Mouse (Mus musculus): Measurements from ENCODE around the gene Cant1. TPM values are rescaled to one million over a fixed set of nuclear protein-coding genes. Genes with fewer than 3 reads are reported as not detected.
"Not testable (repeated sequence)": the region's sequence is repeated elsewhere in the genome, so short reads cannot be mapped to it uniquely, and the experiment has no call there.

Gene Cant1
- total RNA-seq, 2 experiments from 2014 or later: 39.9 TPM

DNA sequence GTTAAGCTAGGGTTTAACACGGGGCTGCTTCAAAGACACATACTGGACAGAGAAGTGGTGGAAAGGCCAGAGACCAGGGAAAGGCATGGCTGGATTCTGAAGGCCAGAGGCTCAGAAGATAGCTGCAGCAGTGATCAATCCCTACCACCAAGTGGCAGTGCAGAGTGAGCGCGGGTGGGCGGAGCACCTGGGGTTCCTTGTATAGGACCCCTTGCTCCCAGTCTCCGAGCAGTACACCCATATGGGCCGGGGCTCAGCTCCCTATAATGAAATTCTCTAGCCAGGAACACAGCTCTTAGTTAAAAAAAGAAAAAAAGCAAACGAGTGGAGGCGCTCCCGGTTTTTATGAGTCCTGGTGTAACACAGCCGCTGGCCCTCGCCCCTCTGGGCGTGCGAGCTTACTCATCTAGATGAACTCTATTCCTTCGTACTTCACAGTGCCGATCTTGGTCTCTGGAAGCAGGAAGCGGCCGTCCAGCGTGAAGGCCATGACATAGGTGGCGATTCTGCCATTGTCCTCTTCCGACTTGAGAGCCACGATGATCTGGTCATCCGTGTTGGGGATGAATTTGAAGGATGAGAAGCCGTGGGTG is 11.5 kb downstream of the Cant1 start:
- peak in 1 of 2 experiments; percentile 26 for DNase-seq

DNA sequence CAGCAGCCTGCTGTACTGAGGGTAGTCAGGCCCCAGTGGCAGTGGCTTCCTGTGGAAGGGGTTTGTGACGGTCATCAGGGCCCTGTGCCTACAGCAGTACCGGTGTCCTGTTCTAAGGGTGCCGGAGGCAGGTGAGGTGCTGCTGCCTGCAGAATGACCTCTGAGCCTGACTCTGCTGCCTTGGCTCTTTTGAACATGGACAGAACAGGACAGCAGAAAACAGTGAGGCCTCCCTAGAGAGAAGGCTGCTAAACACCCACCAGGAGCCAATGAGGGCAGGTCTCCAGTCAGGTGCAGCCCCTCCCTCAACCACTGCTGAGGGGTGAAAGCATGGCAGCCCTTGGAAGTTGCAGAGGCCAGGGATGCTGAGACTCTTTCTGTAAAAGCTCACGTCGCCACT is 12.4 kb downstream of the Cant1 start:
- DNase-seq: no peak

DNA sequence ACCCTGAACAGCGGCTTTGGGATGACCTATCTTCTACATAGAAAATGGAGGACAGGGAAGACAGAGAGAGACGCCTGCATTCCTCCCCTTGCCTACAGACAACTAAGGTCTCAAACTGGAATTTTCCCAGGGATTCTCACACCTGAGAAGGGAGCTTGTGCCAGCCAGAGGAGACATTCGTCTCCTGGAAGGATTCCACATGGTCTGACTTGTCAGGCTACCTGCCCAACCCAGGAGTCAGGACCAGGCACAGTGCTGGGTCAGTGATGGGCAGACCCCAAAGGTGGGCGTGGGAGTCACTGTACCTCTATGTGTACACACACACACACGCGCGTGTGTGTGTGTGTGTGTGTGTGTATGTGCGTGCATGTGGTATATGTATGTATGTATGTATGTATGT is 13.6 kb downstream of the Cant1 start:
- no peak for DNase-seq

DNA sequence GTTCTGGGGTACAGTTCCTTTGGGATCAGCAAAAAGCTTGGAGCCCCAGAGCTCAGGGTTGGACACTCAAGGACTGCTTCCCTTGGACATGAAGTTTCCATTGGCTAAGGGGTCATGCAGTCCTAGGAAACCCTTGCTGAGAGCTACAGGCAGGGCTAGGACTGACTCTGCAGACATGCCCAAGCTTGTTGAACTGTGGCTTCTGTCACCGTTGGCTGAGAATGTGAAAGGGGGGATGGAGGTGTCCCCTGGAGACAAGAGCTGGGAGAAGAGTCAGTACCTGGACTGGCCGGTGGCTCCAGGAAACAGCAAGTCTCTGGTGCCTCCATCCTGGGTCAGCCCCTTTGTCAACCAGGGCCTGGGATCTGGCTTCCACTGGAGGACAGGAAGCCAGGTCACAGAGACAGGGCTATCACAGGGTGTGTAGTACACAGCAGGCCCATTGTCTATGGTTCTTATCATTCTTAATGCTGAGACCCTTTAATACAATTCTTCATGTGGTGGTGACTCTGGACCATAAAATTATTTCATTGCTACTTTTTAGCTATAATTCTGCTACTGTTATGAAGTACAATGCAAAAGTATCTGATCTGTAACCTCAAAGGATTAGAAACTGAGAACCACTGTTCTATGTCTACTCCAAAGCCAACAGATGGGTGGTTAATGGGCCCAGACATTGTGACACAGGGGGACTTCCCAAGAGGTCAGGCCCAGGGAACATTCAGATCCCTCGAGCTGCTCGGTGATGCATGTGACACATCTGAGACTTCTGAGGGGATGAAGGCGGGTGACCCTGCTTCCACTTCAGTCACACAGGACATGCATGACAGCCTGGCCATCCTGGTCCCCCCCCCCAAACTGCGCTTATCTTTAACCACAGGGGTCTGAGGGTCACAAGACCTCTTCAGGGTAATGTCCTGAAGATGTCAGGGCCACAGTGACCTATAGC is 14.7 kb downstream of the Cant1 start:
- DNase-seq: no peak

DNA sequence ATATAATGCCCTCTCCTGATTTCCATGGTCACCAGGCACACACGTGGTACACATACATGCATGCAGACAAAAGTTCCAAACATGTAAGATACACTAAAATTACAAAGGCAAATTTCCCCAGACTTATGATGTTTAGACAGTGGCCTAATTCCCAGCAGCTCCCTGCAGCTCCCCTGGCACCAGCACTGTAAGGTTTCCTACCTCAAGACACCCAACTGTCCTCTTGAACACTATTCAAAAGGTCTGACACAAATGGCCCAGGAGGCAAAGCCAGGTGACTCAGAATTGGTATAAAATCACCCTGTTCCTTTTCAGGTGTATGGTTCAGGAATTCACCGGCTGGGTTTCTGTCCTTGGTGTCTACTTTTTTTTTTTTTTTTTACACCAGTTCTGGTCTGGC is 15.7 kb downstream of the Cant1 start:
- no peak for DNase-seq

DNA sequence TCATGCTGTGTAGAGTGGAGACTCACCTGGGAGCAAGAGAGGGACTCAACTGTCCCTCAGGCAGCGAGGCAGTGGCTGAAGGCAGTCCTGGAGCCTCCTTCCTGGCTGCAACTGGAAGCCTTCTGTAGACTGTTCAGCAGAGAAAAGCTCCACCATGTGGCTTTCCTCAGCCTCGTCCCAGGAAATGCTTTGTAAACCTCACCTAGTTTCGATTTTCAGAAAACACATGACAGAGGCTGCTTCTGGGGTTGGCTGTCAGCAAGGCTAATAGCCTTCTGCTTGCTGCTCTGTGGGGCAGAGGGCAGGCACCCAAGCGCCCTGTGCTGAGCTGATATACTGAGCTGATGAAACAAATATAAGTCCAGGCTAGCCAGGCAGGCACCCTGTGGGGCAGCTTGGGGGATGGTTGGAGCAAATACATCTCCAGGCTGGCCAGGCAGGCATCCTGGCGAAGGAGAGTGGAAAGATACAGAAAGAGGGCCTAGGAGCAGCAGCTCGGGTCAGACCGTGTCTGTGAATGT is 17.1 kb downstream of the Cant1 start, which contains the start of gene Lgals3bp:
Lgals3bp (minus strand) TSS at position 333 of the 521 bp plus-strand sequence.
- peak in 1 of 2 experiments; percentile 29 for DNase-seq

DNA sequence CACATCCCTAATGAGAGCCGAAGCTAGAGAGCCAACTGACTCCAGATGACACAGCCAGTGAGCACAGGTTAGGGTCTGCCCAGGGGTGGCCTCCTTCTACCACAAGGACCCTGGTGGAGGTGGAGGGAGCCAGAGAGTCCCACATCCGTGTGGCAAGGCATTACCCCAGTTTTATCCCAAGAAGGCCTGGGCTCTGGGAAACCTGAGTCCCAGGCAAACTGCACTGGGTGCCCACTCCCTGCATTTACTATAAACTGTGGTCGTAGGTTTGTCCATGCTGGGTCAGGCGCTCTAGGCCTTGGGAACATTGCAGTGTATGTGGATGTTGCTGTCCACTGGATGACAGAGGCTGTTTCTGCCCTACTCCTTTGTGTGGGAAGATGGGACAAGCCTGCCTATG is 17.7 kb downstream of the Cant1 start:
- DNase-seq: no peak

DNA sequence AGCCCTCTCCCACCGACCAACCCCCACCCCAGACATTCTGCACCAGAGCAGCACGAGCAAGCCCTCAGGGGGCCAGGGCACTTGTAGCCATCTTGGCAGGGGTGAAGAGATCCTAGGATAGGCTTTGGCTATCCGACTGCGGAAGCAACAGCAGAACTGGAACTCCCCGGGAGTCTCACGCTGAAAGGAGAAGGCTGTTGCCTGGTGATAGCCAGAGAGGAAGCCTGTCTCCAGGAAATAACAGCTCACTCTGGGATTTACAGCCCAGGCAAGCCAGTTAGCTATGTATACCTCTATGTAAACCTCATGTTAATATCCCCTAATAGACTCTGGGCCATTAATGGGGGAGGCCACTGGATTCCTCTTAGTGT is 18.3 kb downstream of the Cant1 start:
- no peak for DNase-seq

DNA sequence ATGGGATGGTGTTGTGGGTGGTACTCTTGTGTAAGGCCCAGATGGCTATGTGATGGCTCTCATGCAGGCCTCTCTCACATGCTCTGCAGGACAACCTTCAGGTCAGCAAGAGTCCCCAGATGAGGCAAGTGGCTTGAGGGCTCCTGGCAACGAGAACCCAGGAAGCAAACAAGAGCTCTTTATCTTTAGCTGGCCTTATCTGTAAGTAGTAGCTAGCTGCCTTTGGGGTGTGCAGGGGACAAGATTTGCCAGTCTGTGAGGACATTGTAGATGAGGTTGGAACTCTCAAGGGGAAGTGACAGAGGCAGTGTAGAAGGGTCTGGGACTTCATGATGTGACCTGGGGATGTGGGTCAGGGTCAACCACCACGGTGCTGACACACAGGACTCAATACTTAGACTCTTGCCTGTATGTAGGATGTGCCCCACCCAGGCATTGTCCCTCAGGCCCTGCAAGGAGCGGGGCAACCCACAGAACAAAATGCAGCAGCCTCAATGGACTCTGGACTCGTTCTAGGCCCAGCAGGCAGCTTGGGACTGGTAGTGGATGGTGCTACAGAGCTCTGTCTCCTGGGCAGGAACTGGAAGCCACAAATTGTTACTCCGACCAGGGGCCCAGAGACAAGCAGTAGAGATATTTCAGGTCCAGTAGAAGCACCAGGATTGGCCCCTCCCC is 18.9 kb downstream of the Cant1 start:
- no peak for DNase-seq

DNA sequence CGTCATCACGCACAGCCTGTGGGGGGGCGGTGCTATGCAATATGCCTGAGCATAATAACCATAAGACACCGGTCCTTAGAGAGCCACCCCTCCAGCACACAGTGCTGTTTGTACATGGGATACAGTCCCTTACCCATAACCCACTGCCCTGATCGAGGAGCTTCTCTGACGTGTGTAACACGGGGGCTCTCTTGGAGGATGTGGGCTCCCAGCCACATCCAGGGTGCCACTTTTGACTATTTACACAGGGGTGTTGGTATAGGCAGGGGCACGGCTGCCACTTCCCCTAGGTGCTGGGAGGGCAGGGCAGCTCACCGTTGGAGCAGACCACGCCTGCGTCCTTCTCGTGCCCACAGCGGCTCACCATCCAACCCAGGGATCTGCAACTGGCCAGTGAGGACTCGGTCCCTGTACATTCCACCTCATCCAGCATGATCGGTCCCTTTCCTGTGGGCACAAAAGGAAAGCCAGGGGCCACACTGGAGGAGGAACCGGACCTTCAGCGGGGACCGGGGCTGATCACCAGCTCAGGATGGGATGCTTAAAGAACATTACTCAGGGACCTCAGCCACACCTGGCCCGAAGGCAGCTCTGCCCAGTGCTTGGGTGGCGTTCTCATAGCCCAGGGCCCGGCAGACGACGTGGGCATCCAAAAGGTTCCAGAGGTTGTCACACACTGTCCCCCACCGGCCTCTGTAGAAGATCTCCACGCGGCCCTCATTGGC is 20.9 kb downstream of the Cant1 start:
- no peak for DNase-seq

DNA sequence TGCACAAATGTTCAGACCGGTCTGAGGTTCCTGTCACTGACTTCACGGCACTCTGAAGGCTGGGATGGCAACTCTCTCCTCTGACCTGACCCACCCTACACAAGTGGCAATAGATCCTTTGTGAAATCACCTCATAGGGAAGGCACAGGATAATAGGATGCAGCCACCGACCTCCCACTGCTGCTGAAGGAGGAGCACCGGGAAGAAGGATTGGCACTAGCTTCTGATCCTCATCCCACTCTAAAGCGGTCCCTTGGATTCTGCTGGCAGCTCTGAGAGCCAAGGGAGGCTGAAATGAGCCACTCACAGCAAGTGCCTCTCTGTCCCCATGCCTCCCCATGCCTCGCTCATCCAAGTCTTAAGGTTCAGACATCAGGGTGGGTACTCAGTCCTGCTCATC is 24.3 kb downstream of the Cant1 start:
- DNase-seq: no peak

DNA sequence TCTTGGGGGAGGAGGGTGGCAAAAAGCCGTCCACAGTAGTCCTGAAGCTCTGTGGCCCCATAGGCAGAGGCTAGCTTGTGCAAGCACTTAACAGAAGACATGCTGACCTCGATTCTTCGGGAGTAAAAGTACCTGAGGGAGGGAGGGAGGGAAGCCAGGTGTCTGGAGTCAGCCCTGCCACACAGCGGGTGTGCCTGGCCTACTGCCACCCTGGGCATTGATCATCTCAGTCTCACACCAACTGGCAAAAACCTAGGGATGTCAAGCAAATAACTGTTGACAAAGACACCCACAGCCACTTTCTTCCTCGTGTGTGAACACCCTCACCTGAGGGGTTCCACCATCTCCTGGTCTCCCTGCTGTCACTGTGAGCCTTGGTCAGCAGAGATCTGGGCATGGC is 24.9 kb downstream of the Cant1 start:
- DNase-seq: peak in 1 of 2 experiments; percentile 1

DNA sequence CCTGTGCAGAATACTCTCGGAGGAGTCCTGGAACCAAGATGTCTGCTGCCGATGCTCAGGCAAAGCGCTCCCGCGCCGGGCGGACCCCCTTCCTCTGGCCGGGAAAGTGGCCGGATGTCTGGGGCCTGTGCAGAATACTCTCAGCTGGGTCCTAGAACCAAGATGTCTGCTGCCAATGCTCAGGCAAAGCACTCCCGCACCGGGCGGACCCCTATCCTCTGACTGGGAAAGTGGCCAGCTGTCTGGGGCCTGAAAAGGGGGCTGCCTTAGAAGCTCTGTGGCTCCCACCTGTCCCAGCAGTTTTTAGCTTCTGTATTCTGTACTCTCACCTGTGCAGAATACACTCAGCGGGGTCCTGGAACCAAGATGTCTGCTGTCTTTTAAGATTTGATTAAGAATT is 31.1 kb downstream of the Cant1 start:
- DNase-seq: peak in 1 of 2 experiments; percentile 0

DNA sequence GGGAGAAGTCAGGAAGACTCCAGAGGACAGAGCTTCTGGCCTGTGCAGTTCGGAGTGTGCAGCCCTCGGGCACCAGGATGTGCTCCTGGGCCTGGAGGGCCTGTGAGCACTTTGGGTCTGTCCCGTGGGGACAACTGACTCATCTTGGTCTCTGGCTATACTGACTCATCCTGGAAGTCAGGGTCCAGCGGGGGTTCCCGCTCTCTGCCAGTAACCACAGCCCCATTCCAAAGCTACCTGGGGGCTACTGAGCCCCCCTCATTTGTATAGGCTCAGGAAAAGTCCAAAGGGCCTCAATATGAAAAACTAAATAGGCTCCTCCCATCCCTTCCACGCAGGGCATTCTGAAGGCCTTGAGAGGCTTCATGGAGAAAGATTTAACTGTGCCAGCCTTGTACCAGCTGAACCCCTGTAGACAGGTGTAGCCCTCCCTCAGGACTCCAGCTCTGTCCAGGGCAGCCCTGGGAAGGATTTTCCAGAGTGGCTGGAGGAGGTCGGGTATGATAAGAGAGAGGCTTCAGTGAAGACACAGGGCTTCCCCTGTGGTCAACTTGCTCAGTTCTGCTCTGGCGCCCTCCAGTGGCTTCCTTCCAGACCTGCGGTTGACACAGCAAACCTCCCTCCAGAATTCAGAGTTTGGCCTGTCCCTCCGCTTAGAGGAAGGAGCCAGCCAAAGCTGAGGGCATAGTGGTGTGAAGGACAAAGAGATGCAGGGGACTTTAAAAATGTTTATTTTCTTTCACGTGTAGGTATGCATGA is 39.5 kb downstream of the Cant1 start:
- DNase-seq: peak; percentile 75 to 81

DNA sequence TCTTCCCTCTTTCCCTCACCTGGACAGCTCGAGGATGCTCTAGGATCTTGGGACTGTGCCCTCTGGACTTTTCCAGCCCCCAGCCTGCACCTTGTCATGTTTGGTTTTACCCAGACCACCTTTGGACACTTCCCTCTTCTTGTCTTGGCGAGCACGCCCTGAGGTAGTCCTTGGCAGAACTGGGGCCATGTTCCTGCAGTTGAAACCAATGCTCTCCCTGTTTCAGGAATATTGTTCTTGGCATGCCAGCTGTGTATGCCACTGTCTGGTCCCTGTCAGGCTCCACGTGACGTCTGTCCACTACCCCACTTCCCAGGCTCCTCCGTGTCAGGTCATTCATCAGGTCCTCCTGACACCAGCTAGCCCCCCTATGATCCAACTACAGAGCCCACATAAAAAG is 40.2 kb downstream of the Cant1 start:
- no peak for DNase-seq

DNA sequence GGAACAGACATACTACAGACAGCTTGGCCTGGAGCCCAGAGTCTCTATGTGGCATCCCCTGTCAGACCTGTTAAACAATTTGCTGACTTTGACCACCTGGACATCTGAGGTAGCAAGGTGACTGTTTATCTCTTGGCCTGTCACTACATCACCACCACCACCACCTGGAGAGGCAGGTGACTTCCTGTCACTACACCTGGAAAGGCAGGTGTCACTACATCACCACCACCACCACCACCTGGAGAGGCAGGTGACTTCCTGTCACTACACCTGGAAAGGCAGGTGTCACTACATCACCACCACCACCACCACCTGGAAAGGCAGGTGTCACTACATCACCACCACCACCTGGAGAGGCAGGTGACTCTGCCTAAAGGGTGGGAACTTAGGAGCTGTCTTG is 42.6 kb downstream of the Cant1 start:
- DNase-seq: not testable (repeated sequence)

DNA sequence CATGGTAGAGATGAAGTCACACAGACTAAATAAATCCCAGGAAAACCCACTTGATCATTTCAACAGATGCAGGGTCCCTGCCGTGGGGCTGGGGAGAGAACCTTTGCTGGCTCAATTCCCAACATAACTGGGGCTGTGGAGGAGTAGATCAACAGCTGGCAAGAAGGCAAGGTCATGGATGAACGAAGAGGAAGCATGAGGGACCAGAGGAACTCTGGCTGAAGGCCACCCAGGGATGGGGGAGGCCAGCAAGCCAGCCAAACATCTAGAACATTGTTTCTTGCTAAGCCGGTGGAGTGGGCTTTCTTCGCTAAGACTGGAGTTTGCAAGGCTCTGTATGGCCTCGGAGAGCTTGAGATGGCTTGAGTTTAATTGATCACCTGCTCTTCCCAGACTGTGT is 43.0 kb downstream of the Cant1 start:
- no peak for DNase-seq

DNA sequence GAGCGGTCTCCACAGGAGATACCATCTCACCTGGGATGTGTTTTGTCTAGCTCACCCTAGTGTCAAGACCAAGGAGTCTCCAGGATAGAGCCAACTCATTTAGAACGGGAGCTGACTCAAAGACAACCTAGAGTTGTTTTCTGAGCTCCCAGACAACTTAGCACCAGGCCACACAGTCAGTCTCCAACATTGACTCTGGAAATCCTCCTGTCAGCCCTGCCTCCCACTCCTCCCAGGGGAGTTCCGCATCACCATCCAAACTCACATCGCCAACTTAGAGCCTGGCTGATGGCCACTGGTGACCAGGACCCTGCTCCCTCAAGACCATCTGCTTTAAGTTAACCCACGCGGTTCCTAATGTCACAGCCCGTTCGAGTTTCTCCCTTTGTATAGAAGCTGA is 43.4 kb downstream of the Cant1 start:
- no peak for DNase-seq

DNA sequence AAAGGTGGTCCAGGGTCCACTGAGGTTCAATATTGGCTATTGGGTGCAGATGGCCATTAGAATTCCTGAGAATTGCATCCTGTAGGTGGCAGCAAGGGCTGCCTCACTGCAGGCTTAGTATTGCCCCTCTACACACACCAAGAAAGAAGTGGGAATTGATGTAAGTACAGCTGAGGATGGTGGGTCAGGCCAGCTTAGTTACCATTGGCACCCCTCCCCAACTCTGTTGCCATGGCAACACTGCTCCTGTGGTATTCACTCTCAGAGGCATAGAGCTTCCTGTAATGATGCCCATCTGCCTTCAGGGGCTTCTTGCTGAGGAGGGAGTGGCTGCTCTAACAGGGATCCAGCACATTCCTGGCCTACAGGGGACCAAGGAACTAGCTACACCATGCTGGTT is 43.9 kb downstream of the Cant1 start:
- no peak for DNase-seq

DNA sequence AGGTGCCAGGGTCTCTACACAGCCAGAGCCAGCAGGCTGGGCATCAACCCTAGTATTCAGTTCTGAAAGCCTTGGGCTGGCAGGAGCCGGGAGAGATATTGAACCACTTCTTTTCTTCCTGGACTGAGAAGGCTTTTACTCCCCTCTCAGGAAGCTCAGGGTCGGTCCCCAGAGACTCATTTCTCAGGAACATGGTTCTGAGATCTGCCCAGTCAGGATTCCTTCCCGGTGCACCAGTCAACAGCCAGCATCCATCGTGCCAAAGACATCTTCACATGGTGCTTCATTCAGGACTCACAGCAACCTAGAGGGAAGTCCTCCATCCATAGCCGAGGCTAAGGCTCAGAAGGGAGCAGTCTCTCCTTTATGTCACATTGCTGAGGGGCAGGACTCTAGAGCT is 44.4 kb downstream of the Cant1 start:
- DNase-seq: no peak

DNA sequence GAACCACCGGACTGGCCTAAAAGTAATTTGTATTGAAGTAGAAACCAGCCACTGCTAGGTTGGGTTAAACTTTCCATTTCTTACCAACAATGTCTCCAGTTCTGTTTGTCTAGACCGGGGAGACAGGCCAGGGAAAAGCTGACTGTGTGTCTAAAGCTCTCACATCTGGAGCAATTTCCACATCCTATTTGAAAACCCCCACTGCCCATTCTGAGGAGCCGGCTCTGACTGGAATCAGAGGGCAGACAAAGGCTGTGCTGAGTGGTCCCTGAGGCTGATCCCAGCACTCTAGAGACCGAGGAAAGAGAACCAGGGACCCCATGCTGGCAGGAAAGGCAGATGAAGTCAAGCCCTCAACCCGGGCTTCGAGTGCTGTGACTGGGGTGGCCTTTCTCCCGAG is 46.2 kb downstream of the Cant1 start:
- DNase-seq: no peak

DNA sequence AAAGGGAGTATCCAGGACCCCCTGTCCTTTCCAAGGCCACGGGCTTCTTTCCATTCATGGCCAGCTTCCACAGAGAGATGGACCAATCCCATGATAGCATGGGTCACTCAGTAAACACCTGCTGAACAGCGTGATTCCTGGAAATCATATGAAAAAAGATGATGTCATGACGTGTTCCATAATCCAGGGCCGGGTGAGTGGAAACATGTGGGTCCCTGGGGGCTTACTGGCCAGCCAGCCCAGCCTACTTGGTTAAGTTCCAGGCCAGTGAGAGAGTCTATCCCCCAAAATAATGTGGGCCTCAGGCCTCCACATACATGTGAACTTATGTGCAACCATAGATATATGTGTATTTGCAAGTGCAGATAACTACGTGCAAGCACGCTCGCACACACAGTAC is 47.0 kb downstream of the Cant1 start:
- DNase-seq: no peak

Data from layer of hippocampus, postnatal 36 days (tissue).